Mouse (Mus musculus): Measurements from ENCODE around the gene Med15. TPM values are rescaled to one million over a fixed set of nuclear protein-coding genes. Genes with fewer than 3 reads are reported as not detected.
A peak's percentile ranks its signal among the peaks of the same experiment; 100 is the strongest.

The Med15 gene
- polyA plus RNA-seq, 1 experiment from 2014 or later = 23.0 TPM

GRCm38 (mm10) chr16:17764108-17764511, 31.4 kb upstream of the Med15 start:
- Histone ChIP-seq H3K4me2 (replicated peaks; ENCODE audit: low read depth, low read length) (no peak overlapping the region), H3K27ac (ENCODE audit: low read length) (no peak overlapping the region), H3K4me3 (ENCODE audit: low read depth, low read length) (no peak overlapping the region), H3K9ac (replicated peaks; ENCODE audit: low read depth) (no peak overlapping the region), H3K4me1 (ENCODE audit: insufficient read depth, low read depth, low read length) (peaks cover 6% of the 10 kb centered on the region; the same call in 1 of the 2 replicates), H3K36me3 (ENCODE audit: insufficient read depth, low read length) (no peaks in the 10 kb centered on the region; the same call in 1 of the 2 replicates), H3K27me3 (replicated peaks; ENCODE audit: insufficient read depth, low read length) (no peaks in the 10 kb centered on the region), H3K9me3 (ENCODE audit: low read length) (no peaks in the 10 kb centered on the region)
- no peak for TF ChIP-seq CTCF (IDR thresholded peaks at IDR 0.05)
- no peak for TF ChIP-seq EP300 (IDR thresholded peaks at IDR 0.05)
- 73% methylated on average over 4 of the region's 4 CpGs for WGBS
- ATAC-seq (no peak), DNase-seq (ENCODE audit: low spot score) (no peak)

- WGBS = 35% methylated on average over 1 of the region's 1 CpGs
- no peaks in the 10 kb centered on the region for H3K9me3 ChIP-seq (ENCODE audit: low read length)
- DNase-seq (ENCODE audit: low spot score) (no peak), ATAC-seq (no peak)
- no peak overlapping the region for H3K27ac ChIP-seq (ENCODE audit: low read length)
- H3K4me2 ChIP-seq (replicated peaks; ENCODE audit: low read depth, low read length) = no peak overlapping the region
- no peak overlapping the region for H3K4me3 ChIP-seq (ENCODE audit: low read depth, low read length)
- no peaks in the 10 kb centered on the region for H3K36me3 ChIP-seq (ENCODE audit: insufficient read depth, low read length)
- no peaks in the 10 kb centered on the region for H3K27me3 ChIP-seq (replicated peaks; ENCODE audit: insufficient read depth, low read length)
- TF ChIP-seq CTCF (IDR thresholded peaks at IDR 0.05) (no peak), EP300 (IDR thresholded peaks at IDR 0.05) (no peak)
- peaks cover 9% of the 10 kb centered on the region; the same call in 1 of the 2 replicates for H3K4me1 ChIP-seq (ENCODE audit: insufficient read depth, low read depth, low read length)
- no peak overlapping the region for H3K9ac ChIP-seq (replicated peaks; ENCODE audit: low read depth)
These were observed 28.4 kb upstream of the Med15 start for GRCm38 (mm10) chr16:17761074-17761473.

- peak overlapping the region; percentile 88; the same call in 1 of the 2 replicates for H3K4me2 ChIP-seq (replicated peaks; ENCODE audit: low read depth, low read length)
- no peak for TF ChIP-seq EP300 (IDR thresholded peaks at IDR 0.05)
- peak; percentile 75 for TF ChIP-seq CTCF (IDR thresholded peaks at IDR 0.05)
- peak overlapping the region; percentile 49; the same call in 1 of the 2 replicates for H3K4me3 ChIP-seq (ENCODE audit: low read depth, low read length)
- 39% methylated on average over 8 of the region's 8 CpGs for WGBS
- no peaks in the 10 kb centered on the region for H3K36me3 ChIP-seq (ENCODE audit: insufficient read depth, low read length)
- H3K27ac ChIP-seq (ENCODE audit: low read length) = no peak overlapping the region
- no peaks in the 10 kb centered on the region for H3K9me3 ChIP-seq (ENCODE audit: low read length)
- H3K9ac ChIP-seq (replicated peaks; ENCODE audit: low read depth) = no peak overlapping the region
- peaks cover 9% of the 10 kb centered on the region; the same call in 1 of the 2 replicates for H3K4me1 ChIP-seq (ENCODE audit: insufficient read depth, low read depth, low read length)
- ATAC-seq (peak; percentile 54), DNase-seq (ENCODE audit: low spot score) (peak; percentile 77)
- H3K27me3 ChIP-seq (replicated peaks; ENCODE audit: insufficient read depth, low read length) = no peaks in the 10 kb centered on the region
These were observed 28.0 kb upstream of the Med15 start for GRCm38 (mm10) chr16:17760657-17761056.

GRCm38 (mm10) chr16:17759813-17760321, 27.2 kb upstream of the Med15 start:
- TF ChIP-seq EP300 (IDR thresholded peaks at IDR 0.05) = no peak
- TF ChIP-seq CTCF (IDR thresholded peaks at IDR 0.05) = no peak
- no peaks in the 10 kb centered on the region for H3K27me3 ChIP-seq (replicated peaks; ENCODE audit: insufficient read depth, low read length)
- DNase-seq (ENCODE audit: low spot score) = peak; percentile 73
- ATAC-seq = peak; percentile 71
- H3K4me3 ChIP-seq (ENCODE audit: low read depth, low read length) = peak overlapping the region; percentile 49
- H3K36me3 ChIP-seq (ENCODE audit: insufficient read depth, low read length) = no peaks in the 10 kb centered on the region
- under 1% methylated on average over 31 of the region's 54 CpGs for WGBS
- H3K9me3 ChIP-seq (ENCODE audit: low read length) = no peaks in the 10 kb centered on the region
- H3K27ac ChIP-seq (ENCODE audit: low read length) = peak overlapping the region; percentile 72
- peak overlapping the region; percentile 88 for H3K4me2 ChIP-seq (replicated peaks; ENCODE audit: low read depth, low read length)
- H3K4me1 ChIP-seq (ENCODE audit: insufficient read depth, low read depth, low read length) = peaks cover 9% of the 10 kb centered on the region; the same call in 1 of the 2 replicates
- H3K9ac ChIP-seq (replicated peaks; ENCODE audit: low read depth) = peak overlapping the region; percentile 65

GRCm38 (mm10) chr16:17759344-17759773, 26.7 kb upstream of the Med15 start, which contains the start of gene Klhl22:
Gene Klhl22, plus strand, starts transcription at chr16:17759618.
- H3K4me1 ChIP-seq (ENCODE audit: insufficient read depth, low read depth, low read length) = peaks cover 9% of the 10 kb centered on the region; the same call in 1 of the 2 replicates
- TF ChIP-seq EP300 (IDR thresholded peaks at IDR 0.05) (no peak), CTCF (IDR thresholded peaks at IDR 0.05) (peak; percentile 21; the same call in 1 of the 2 replicates)
- no peaks in the 10 kb centered on the region for H3K27me3 ChIP-seq (replicated peaks; ENCODE audit: insufficient read depth, low read length)
- ATAC-seq (peak; percentile 96), DNase-seq (ENCODE audit: low spot score) (peak; percentile 89)
- H3K4me2 ChIP-seq (replicated peaks; ENCODE audit: low read depth, low read length) = peak within 1 kb of the TSS; percentile 88
- no peaks in the 10 kb centered on the region for H3K9me3 ChIP-seq (ENCODE audit: low read length)
- H3K4me3 ChIP-seq (ENCODE audit: low read depth, low read length) = peak within 1 kb of the TSS; percentile 49
- peak within 1 kb of the TSS; percentile 65 for H3K9ac ChIP-seq (replicated peaks; ENCODE audit: low read depth)
- 3% methylated on average over 15 of the region's 28 CpGs for WGBS
- H3K36me3 ChIP-seq (ENCODE audit: insufficient read depth, low read length) = no peaks in the 10 kb centered on the region
- peak within 1 kb of the TSS; percentile 72 for H3K27ac ChIP-seq (ENCODE audit: low read length)

GRCm38 (mm10) chr16:17758902-17759301, 26.2 kb upstream of the Med15 start:
- DNase-seq (ENCODE audit: low spot score) = no peak
- ATAC-seq = no peak; the same call in 1 of the 2 replicates
- peak overlapping the region; percentile 88 for H3K4me2 ChIP-seq (replicated peaks; ENCODE audit: low read depth, low read length)
- H3K9ac ChIP-seq (replicated peaks; ENCODE audit: low read depth) = no peak overlapping the region
- no peaks in the 10 kb centered on the region for H3K9me3 ChIP-seq (ENCODE audit: low read length)
- peaks cover 9% of the 10 kb centered on the region; the same call in 1 of the 2 replicates for H3K4me1 ChIP-seq (ENCODE audit: insufficient read depth, low read depth, low read length)
- TF ChIP-seq CTCF (IDR thresholded peaks at IDR 0.05) = no peak
- TF ChIP-seq EP300 (IDR thresholded peaks at IDR 0.05) = no peak
- H3K4me3 ChIP-seq (ENCODE audit: low read depth, low read length) = peak overlapping the region; percentile 49
- 21% methylated on average over 9 of the region's 9 CpGs for WGBS
- no peaks in the 10 kb centered on the region for H3K27me3 ChIP-seq (replicated peaks; ENCODE audit: insufficient read depth, low read length)
- H3K36me3 ChIP-seq (ENCODE audit: insufficient read depth, low read length) = no peaks in the 10 kb centered on the region
- H3K27ac ChIP-seq (ENCODE audit: low read length) = peak overlapping the region; percentile 72
